Mouse (Mus musculus): Measurements from ENCODE around the gene Fntb.

DNA sequence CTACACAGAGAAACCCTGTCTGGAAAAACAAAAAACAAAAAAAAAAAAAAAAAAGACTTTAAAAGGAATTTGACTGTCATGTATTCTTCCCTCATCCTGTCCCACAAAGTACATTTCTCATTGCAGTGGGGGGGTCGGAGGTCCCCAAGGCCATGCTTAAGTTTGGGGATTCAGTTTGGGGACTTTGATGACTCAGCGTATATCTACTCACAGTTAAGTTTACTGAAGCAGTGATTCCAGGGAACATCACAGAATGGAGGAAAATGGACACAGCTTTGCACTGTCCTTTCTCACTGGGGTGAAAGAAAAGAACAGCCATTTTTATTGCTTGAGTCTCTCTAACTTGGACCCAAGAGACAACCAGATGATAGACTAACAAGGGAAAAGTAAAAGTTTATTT is 87.0 kb downstream of the Fntb start:
- TF ChIP-seq CTCF (IDR thresholded peaks at IDR 0.05; ENCODE audit: low read depth) (no peak), EP300 (IDR thresholded peaks at IDR 0.05; ENCODE audit: low read depth) (no peak)

All from liver, postnatal 0 days (tissue).